Mouse (Mus musculus) MEL (cell line): ENCODE measurements around the gene Spaca9. TPM values are rescaled to one million over a fixed set of nuclear protein-coding genes. Genes with fewer than 3 reads are reported as not detected.

ENCODE experiments used
- DNase-seq: peaks from one replicate; pipeline ENCODE4 v3.0.0; 2011; ENCODE audit warnings: low read depth, low spot score
- H3K27ac ChIP-seq: 2 replicates; pipeline ENCODE4 v1.5.1; 2012; ENCODE audit warnings: low read depth, mild to moderate bottlenecking, control low read depth, low read length, moderate library complexity; ENCODE audit not compliant: control insufficient read depth
- H3K27me3 ChIP-seq, 2 experiments: fragments of 150-350 bp in 1 of 2; sonication (generic) in 1 of 2; 2 replicates each; pipeline ENCODE4 v1.6.1; 2012; ENCODE audit warnings: low read length in 2 of 2, mild to moderate bottlenecking in 2 of 2, improper control_type of control experiment in 1 of 2, moderate library complexity in 1 of 2; ENCODE audit not compliant: insufficient read depth in 2 of 2, control insufficient read depth in 1 of 2
- H3K36me3 ChIP-seq, 2 experiments: 2 replicates each; pipeline ENCODE4 v1.6.1; 2012 to 2014; ENCODE audit warnings: low read length in 2 of 2, improper control_type of control experiment in 1 of 2, inconsistent platforms in 1 of 2, mild to moderate bottlenecking in 1 of 2; ENCODE audit not compliant: insufficient read depth in 2 of 2, control insufficient read depth in 1 of 2
- H3K4me1 ChIP-seq, 2 experiments: fragments of 150-350 bp in 1 of 2; sonication (generic) in 1 of 2; 2 replicates each; pipeline ENCODE4 v1.6.1; 2012; ENCODE audit warnings: low read length in 2 of 2, improper control_type of control experiment in 1 of 2, mild to moderate bottlenecking in 1 of 2; ENCODE audit not compliant: insufficient read depth in 2 of 2, control insufficient read depth in 1 of 2
- H3K4me3 ChIP-seq, 2 experiments: fragments of 150-350 bp in 1 of 2; sonication (generic) in 1 of 2; 2 replicates each; pipeline ENCODE4 v1.5.1; 2012; ENCODE audit warnings: low read depth in 2 of 2, low read length in 2 of 2, mild to moderate bottlenecking in 2 of 2, moderate library complexity in 2 of 2, control low read depth in 1 of 2, improper control_type of control experiment in 1 of 2; ENCODE audit not compliant: control insufficient read depth in 1 of 2, insufficient read depth in 1 of 2
- H3K79me2 ChIP-seq: 2 replicates; pipeline ENCODE4 v1.6.1; 2012; ENCODE audit warnings: mild to moderate bottlenecking, low read length, moderate library complexity; ENCODE audit not compliant: control insufficient read depth, poor library complexity, insufficient read depth
- H3K9ac ChIP-seq: 2 replicates; pipeline ENCODE4 v1.6.1; 2012; ENCODE audit warnings: low read depth, mild to moderate bottlenecking, control low read depth, low read length, moderate library complexity; ENCODE audit not compliant: control insufficient read depth, poor library complexity, severe bottlenecking
- H3K9me3 ChIP-seq: fragments of 150-350 bp; sonication (generic); replicated peaks from 2 replicates; pipeline ENCODE4 v1.6.1; 2012; ENCODE audit warnings: mild to moderate bottlenecking, low read length, improper control_type of control experiment, moderate library complexity; ENCODE audit not compliant: insufficient read depth
- BHLHE40 ChIP-seq: IDR thresholded peaks from 2 replicates; pipeline ENCODE4 v1.6.1; 2012; ENCODE audit warnings: low read depth, mild to moderate bottlenecking, inconsistent platforms, low read length, improper control_type of control experiment, borderline replicate concordance
- CHD1 ChIP-seq: IDR thresholded peaks from 2 replicates; pipeline ENCODE4 v1.6.1; 2012; ENCODE audit warnings: low read depth, mild to moderate bottlenecking, inconsistent platforms, low read length, improper control_type of control experiment
- CTCF ChIP-seq, 3 experiments: IDR thresholded peaks in 2 of 3; conservative IDR thresholded peaks in 1 of 3; 2 replicates each; pipeline ENCODE4 v1.5.1; 2011 to 2012; ENCODE audit warnings: low read length in 3 of 3, low read depth in 2 of 3, mild to moderate bottlenecking in 2 of 3, improper control_type of control experiment in 1 of 3, inconsistent platforms in 1 of 3, mixed read lengths in 1 of 3, moderate library complexity in 1 of 3; ENCODE audit not compliant: control insufficient read depth in 1 of 3, insufficient read depth in 1 of 3, poor library complexity in 1 of 3, severe bottlenecking in 1 of 3
- EP300 ChIP-seq, 2 experiments: IDR thresholded peaks; 2 replicates each; pipeline ENCODE4 v1.6.1; 2011; ENCODE audit warnings: improper control_type of control experiment in 2 of 2, low read length in 2 of 2, low read depth in 1 of 2, mild to moderate bottlenecking in 1 of 2
- ETS1 ChIP-seq: IDR thresholded peaks from 2 replicates; pipeline ENCODE4 v1.6.1; 2012; ENCODE audit warnings: low read depth, mild to moderate bottlenecking, inconsistent platforms, low read length, improper control_type of control experiment, moderate library complexity
- GATA1 ChIP-seq: IDR thresholded peaks from 2 replicates; pipeline ENCODE4 v1.6.1; 2011; ENCODE audit warnings: low read depth, low read length, improper control_type of control experiment
- HCFC1 ChIP-seq: IDR thresholded peaks from 2 replicates; pipeline ENCODE4 v1.6.1; 2012; ENCODE audit warnings: low read depth, mild to moderate bottlenecking, inconsistent platforms, low read length, improper control_type of control experiment, moderate library complexity
- KAT2A ChIP-seq: conservative IDR thresholded peaks from 2 replicates; pipeline ENCODE4 v1.6.1; 2012; ENCODE audit warnings: low read depth, low read length, improper control_type of control experiment, inconsistent platforms
- MAFK ChIP-seq: IDR thresholded peaks from 2 replicates; pipeline ENCODE4 v1.6.1; 2011; ENCODE audit warnings: low read depth, mild to moderate bottlenecking, low read length, improper control_type of control experiment, borderline replicate concordance
- MYC ChIP-seq: IDR thresholded peaks from 2 replicates; pipeline ENCODE4 v1.6.1; 2011; ENCODE audit warnings: low read depth, mild to moderate bottlenecking, low read length, improper control_type of control experiment, moderate library complexity
- NELFE ChIP-seq: IDR thresholded peaks from 2 replicates; pipeline ENCODE4 v1.6.1; 2011; ENCODE audit warnings: low read depth, low read length, improper control_type of control experiment
- NRF1 ChIP-seq: IDR thresholded peaks from 2 replicates; pipeline ENCODE4 v1.6.1; 2014; ENCODE audit warnings: low read depth, mild to moderate bottlenecking, inconsistent platforms, low read length, improper control_type of control experiment, moderate library complexity; ENCODE audit not compliant: poor library complexity, insufficient read depth, severe bottlenecking
- POLR2A ChIP-seq, 2 experiments: IDR thresholded peaks; 2 replicates each; pipeline ENCODE4 v1.6.1; 2011 to 2012; ENCODE audit warnings: low read length in 2 of 2, mild to moderate bottlenecking in 2 of 2, control low read depth in 1 of 2, improper control_type of control experiment in 1 of 2, low read depth in 1 of 2, moderate library complexity in 1 of 2; ENCODE audit not compliant: control insufficient read depth in 1 of 2, insufficient read depth in 1 of 2, poor library complexity in 1 of 2
- POLR2AphosphoS2 ChIP-seq: IDR thresholded peaks from 2 replicates; pipeline ENCODE4 v1.6.1; 2011; ENCODE audit warnings: low read length, improper control_type of control experiment
- POLR2AphosphoS5 ChIP-seq: IDR thresholded peaks from 2 replicates; pipeline ENCODE4 v1.6.1; 2012; ENCODE audit warnings: low read depth, borderline replicate concordance, mild to moderate bottlenecking, inconsistent platforms, low read length, moderate library complexity, mixed read lengths
- RCOR1 ChIP-seq: IDR thresholded peaks from 2 replicates; pipeline ENCODE4 v1.6.1; 2012; ENCODE audit warnings: low read depth, mild to moderate bottlenecking, inconsistent platforms, low read length, improper control_type of control experiment
- SIN3A ChIP-seq: IDR thresholded peaks from 2 replicates; pipeline ENCODE4 v1.6.1; 2012; ENCODE audit warnings: low read length, improper control_type of control experiment, inconsistent platforms
- ZC3H11A ChIP-seq: IDR thresholded peaks from 2 replicates; pipeline ENCODE4 v1.6.1; 2012; ENCODE audit warnings: low read depth, mild to moderate bottlenecking, inconsistent platforms, low read length, improper control_type of control experiment
- ZKSCAN1 ChIP-seq: IDR thresholded peaks from 2 replicates; pipeline ENCODE4 v1.6.1; 2012; ENCODE audit warnings: low read depth, mild to moderate bottlenecking, inconsistent platforms, low read length, improper control_type of control experiment, moderate library complexity
- polyA plus RNA-seq, 2 experiments: library from polyadenylated mRNA; stranded (reverse) in 1 of 2; unstranded in 1 of 2; fragments of >175 nt in 1 of 2; fragments of >200 nt in 1 of 2; gene quantifications; 2 replicates each; pipeline versions ENCODE4 v1.2.1 to v1.2.4; 2012; ENCODE audit warnings: low replicate concordance in 2 of 2, low read depth in 1 of 2; ENCODE audit not compliant: insufficient read length in 2 of 2, insufficient read depth in 1 of 2, missing spikeins in 1 of 2
- total RNA-seq: library from RNA; depleted of rRNA; stranded (reverse); fragments of 300-350 nt; gene quantifications from 2 replicates; pipeline ENCODE4 v1.2.3, GENCODE M21; 2012

Gene Spaca9
- total and polyA plus RNA-seq, 3 experiments, result 0.92 to 5.4 TPM; not detected in 1

DNA sequence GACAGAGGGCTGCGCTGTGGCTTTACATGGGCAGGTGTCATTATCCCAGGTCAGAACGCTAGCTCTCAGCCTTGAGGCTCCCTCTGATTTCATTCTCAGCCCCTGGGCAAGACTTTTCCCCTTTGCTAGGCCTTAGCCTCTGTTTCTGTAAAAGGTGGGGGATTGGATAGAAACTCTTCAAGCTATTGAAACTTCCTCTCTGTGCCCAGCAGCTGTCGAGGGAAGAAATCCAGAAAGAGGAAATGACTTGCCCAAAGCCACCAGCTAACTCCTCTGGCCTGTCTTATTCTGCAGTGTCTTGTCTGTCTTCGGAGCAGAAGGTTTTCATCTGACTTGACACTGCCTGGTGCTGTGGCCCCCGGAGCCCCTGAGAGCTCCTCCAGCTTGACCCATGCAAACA lies 961 bp downstream of the Spaca9 start:
- Histone ChIP-seq H3K27me3 (no peaks in the 10 kb centered on the region), H3K36me3 (peaks cover 0 to 26% of the 10 kb centered on the region in 2 experiments; a peak in 2 of 4 replicates)
- no peak for TF ChIP-seq ZKSCAN1
- peak in 1 of 2 experiments; percentile 69; a peak in 2 of 4 replicates for TF ChIP-seq EP300 (IDR thresholded peaks at IDR 0.05; ENCODE audit: low read depth in 1 of 2, low read length in 2 of 2)
- no peak for TF ChIP-seq NRF1
- TF ChIP-seq HCFC1, result 0 out of 2 replicates have a peak, but pooled peaks have one; percentile 25
- 0 out of 2 replicates have a peak, but pooled peaks have one; percentile 3 for TF ChIP-seq ZC3H11A
- TF ChIP-seq NELFE, result 0 out of 2 replicates have a peak, but pooled peaks have one; percentile 7
- TF ChIP-seq ETS1, result peak; percentile 34; the same call in 1 of the 2 replicates
- no peak for TF ChIP-seq RCOR1
- TF ChIP-seq, all 39 proteins: peak for 5
- Histone ChIP-seq H3K4me1 (peaks cover 14 to 43% of the 10 kb centered on the region in 2 experiments), H3K4me3 (no peak overlapping the region; a peak in 1 of 4 replicates), H3K79me2 (0 out of 2 replicates have a peak, but pooled peaks cover 1% of the 10 kb centered on the region), H3K27ac (peak overlapping the region; percentile 59), H3K9me3 (no peaks in the 10 kb centered on the region), H3K9ac (peak overlapping the region; percentile 55)
- DNase-seq, result peak; percentile 81

DNA sequence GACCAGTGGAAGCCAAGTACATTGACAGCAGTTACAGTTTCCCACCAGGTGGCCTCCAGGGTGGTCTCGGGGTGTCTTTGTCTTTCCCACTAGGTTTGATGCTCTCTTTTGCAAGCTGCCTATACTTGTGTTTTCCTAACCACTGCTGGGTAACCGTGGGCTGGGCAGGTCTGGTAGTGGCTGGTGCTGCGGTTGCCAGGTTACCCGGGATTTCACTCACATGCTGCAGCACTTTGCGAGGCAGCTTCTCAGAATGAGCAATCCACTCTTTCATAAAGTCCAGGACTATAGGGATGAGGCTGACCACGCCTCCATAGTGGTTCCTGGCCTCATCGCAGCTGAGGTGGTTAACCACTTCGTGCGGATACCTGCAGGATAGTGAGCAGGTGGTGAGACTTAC lies 6.8 kb downstream of the Spaca9 start:
- Histone ChIP-seq H3K4me3 (no peak overlapping the region), H3K4me1 (no peaks in the 10 kb centered on the region), H3K9me3 (no peaks in the 10 kb centered on the region), H3K79me2 (no peaks in the 10 kb centered on the region), H3K27me3 (no peaks in the 10 kb centered on the region), H3K9ac (no peak overlapping the region), H3K36me3 (no peaks in the 10 kb centered on the region; a peak in 1 of 4 replicates), H3K27ac (no peak overlapping the region)
- DNase-seq, result no peak
- TF ChIP-seq POLR2AphosphoS5 (no peak), MYC (no peak), CHD1 (no peak), MAFK (no peak), CTCF (IDR thresholded peaks at IDR 0.05 in 2 of 3, conservative IDR thresholded peaks at IDR 0.05 in 1 of 3; ENCODE audit: control insufficient read depth in 1 of 3, insufficient read depth in 1 of 3, low read depth in 2 of 3, low read length in 3 of 3, poor library complexity in 1 of 3, severe bottlenecking in 1 of 3) (no peak), NRF1 (no peak), EP300 (IDR thresholded peaks at IDR 0.05; ENCODE audit: low read depth in 1 of 2, low read length in 2 of 2) (no peak), KAT2A (no peak), NELFE (no peak), SIN3A (no peak), POLR2AphosphoS2 (no peak), GATA1 (no peak), BHLHE40 (no peak), ZKSCAN1 (no peak), POLR2A (IDR thresholded peaks at IDR 0.05; ENCODE audit: control insufficient read depth in 1 of 2, insufficient read depth in 1 of 2, low read depth in 1 of 2, low read length in 2 of 2, poor library complexity in 1 of 2) (no peak)
